Comparison of ENCODE assay signal across 28 mouse cellular contexts in the genomic region with DNA sequence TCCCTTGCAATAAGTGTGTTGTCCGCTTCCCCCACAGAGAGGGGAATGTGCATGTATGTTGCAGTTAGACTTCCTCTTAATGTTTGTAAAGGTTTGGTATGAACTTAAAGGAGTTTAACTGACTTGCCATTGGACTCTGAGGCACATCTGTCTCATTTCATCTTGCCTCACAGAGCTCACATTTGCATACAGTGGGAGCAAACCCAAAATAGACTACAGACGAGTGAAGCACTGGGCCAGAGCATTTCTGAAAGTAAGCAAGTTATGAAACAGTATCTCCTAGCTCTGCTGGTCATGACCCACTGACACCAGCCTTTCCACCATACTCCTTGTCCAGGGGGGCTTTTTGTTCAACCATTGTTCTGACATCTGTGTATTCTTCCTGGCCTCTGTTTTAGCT.
DNase-seq lines count a peak whose midpoint lies in the region; ATAC-seq and TF ChIP-seq lines count a peak whose summit lies in the region.
"Had no signal": no experiment of that assay in that cellular context is flagged by ENCODE, and none has a peak within 500 bp of the region (broad histone marks: within the 10 kb centered on the region; RNA-seq: fewer than 3 reads in every experiment).

No protein-coding gene starts in this region.

- no peak for TF ChIP-seq CTCF in lung, postnatal 0 days (IDR thresholded peaks at IDR 0.05)

- peaks cover 10% of the 10 kb centered on the region for H3K4me1 ChIP-seq in heart, embryonic 15.5 days (replicated peaks)
- H3K4me1 ChIP-seq in lung, postnatal 0 days (ENCODE audit: insufficient read depth, low read depth, low read length), result no peaks in the 10 kb centered on the region
- H3K4me1 ChIP-seq in midbrain, embryonic 15.5 days, result no peaks in the 10 kb centered on the region
- H3K4me1 ChIP-seq: forebrain, embryonic 10.5 days; forebrain, embryonic 15.5 days; hindbrain, embryonic 13.5 days; megakaryocyte, embryonic 14.5 days; midbrain, embryonic 12.5 days; neural tube, embryonic 13.5 days had no signal

- H3K36me3 ChIP-seq in heart, embryonic 15.5 days, result no peaks in the 10 kb centered on the region
- no peaks in the 10 kb centered on the region for H3K36me3 ChIP-seq in lung, postnatal 0 days (ENCODE audit: insufficient read depth, low read length)
- no peaks in the 10 kb centered on the region for H3K36me3 ChIP-seq in midbrain, embryonic 15.5 days (replicated peaks)
- H3K36me3 ChIP-seq: embryonic facial prominence, embryonic 13.5 days; forebrain, embryonic 10.5 days; forebrain, embryonic 15.5 days; G1E; hindbrain, embryonic 13.5 days; midbrain, embryonic 12.5 days; neural tube, embryonic 13.5 days had no signal

- H3K27ac ChIP-seq in heart, embryonic 15.5 days, result 0 out of 2 replicates have a peak overlapping the region, but pooled peaks have one; percentile 4
- H3K27ac ChIP-seq in lung, postnatal 0 days (ENCODE audit: low read length), result no peak overlapping the region
- H3K27ac ChIP-seq in midbrain, embryonic 15.5 days, result no peak overlapping the region
- H3K27ac ChIP-seq: embryonic facial prominence, embryonic 13.5 days; forebrain, embryonic 10.5 days; forebrain, embryonic 15.5 days; hindbrain, embryonic 13.5 days; liver, embryonic 14.5 days; midbrain, embryonic 12.5 days; neural tube, embryonic 13.5 days had no signal

- H3K9ac ChIP-seq in heart, embryonic 15.5 days, result no peak overlapping the region
- no peak overlapping the region for H3K9ac ChIP-seq in lung, postnatal 0 days (replicated peaks; ENCODE audit: low read depth)
- no peak overlapping the region for H3K9ac ChIP-seq in midbrain, embryonic 15.5 days
- H3K9ac ChIP-seq: embryonic facial prominence, embryonic 13.5 days; forebrain, embryonic 15.5 days; hindbrain, embryonic 13.5 days; liver, embryonic 14.5 days; midbrain, embryonic 12.5 days; neural tube, embryonic 13.5 days had no signal

- H3K4me2 ChIP-seq in heart, embryonic 15.5 days, result no peak overlapping the region
- H3K4me2 ChIP-seq in lung, postnatal 0 days (replicated peaks; ENCODE audit: low read depth, low read length), result no peak overlapping the region
- H3K4me2 ChIP-seq in midbrain, embryonic 15.5 days, result no peak overlapping the region
- H3K4me2 ChIP-seq: embryonic facial prominence, embryonic 13.5 days; forebrain, embryonic 15.5 days; hindbrain, embryonic 13.5 days; midbrain, embryonic 12.5 days; neural tube, embryonic 13.5 days had no signal

- no peaks in the 10 kb centered on the region for H3K27me3 ChIP-seq in heart, embryonic 15.5 days
- no peaks in the 10 kb centered on the region for H3K27me3 ChIP-seq in lung, postnatal 0 days (replicated peaks; ENCODE audit: insufficient read depth, low read length)
- H3K27me3 ChIP-seq in midbrain, embryonic 15.5 days (replicated peaks), result no peaks in the 10 kb centered on the region
- H3K27me3 ChIP-seq: embryonic facial prominence, embryonic 13.5 days; forebrain, embryonic 15.5 days; hindbrain, embryonic 13.5 days; megakaryocyte, embryonic 14.5 days; midbrain, embryonic 12.5 days; neural tube, embryonic 13.5 days; Patski had no signal

- peak; percentile 89 for ATAC-seq in frontal cortex, adult (ENCODE audit: low TSS enrichment)
- no peak for ATAC-seq in heart, embryonic 15.5 days (replicated peaks; ENCODE audit: insufficient number of reproducible peaks, insufficient read depth, low FRiP score, low read depth)
- ATAC-seq in lung, postnatal 0 days, result no peak
- ATAC-seq in midbrain, embryonic 15.5 days (replicated peaks), result no peak
- ATAC-seq: forebrain, embryonic 15.5 days; Patski had no signal

- no peak overlapping the region for H3K4me3 ChIP-seq in heart, embryonic 15.5 days
- no peak overlapping the region for H3K4me3 ChIP-seq in lung, postnatal 0 days (ENCODE audit: low read depth, low read length)
- H3K4me3 ChIP-seq in midbrain, embryonic 15.5 days, result no peak overlapping the region
- H3K4me3 ChIP-seq: embryonic facial prominence, embryonic 13.5 days; forebrain, embryonic 10.5 days; forebrain, embryonic 15.5 days; hindbrain, embryonic 13.5 days; midbrain, embryonic 12.5 days; neural tube, embryonic 13.5 days had no signal

- DNase-seq in frontal cortex, postnatal 14 days (ENCODE audit: low spot score in 2 of 2), result no peak
- no peak for DNase-seq in heart, adult 8-10 months (ENCODE audit: low spot score)
- DNase-seq in lung, postnatal 0 days (ENCODE audit: low spot score), result peak; percentile 10
- DNase-seq in lung, postnatal 10 days, result no peak
- peak; percentile 11 for DNase-seq in adipocyte (ENCODE audit: low spot score)
- DNase-seq: adrenal gland, postnatal 25 days; cerebellum, adult 18-20 months; gastrocnemius, postnatal 14 days; heart, postnatal 36 days; kidney, postnatal 14 days; liver; lung, adult 2 months; lung, postnatal 4 days; thymus, adult 18-20 months; thymus, postnatal 25 days had no signal

- TF ChIP-seq EP300 in lung, postnatal 0 days (IDR thresholded peaks at IDR 0.05), result no peak

- 42% methylated on average over 2 of the region's 2 CpGs for WGBS in heart, embryonic 15.5 days
- WGBS in lung, postnatal 0 days, result 44% methylated on average over 2 of the region's 2 CpGs
- WGBS in midbrain, embryonic 15.5 days, result 82% methylated on average over 2 of the region's 2 CpGs

- H3K9me3 ChIP-seq in heart, embryonic 15.5 days (replicated peaks), result no peaks in the 10 kb centered on the region
- H3K9me3 ChIP-seq in lung, postnatal 0 days (ENCODE audit: low read length), result no peaks in the 10 kb centered on the region
- H3K9me3 ChIP-seq in midbrain, embryonic 15.5 days, result no peaks in the 10 kb centered on the region
- H3K9me3 ChIP-seq: forebrain, embryonic 10.5 days; forebrain, embryonic 15.5 days; G1E; hindbrain, embryonic 13.5 days; neural tube, embryonic 13.5 days had no signal

Comparison
In these comparisons a context has a peak if more than half of its experiments do, and no peak if none do; other contexts are left out.
1. DNase-seq: peak in lung, postnatal 0 days (single experiment) and adipocyte (single experiment); none in frontal cortex, postnatal 14 days (0 of 2), heart, adult 8-10 months (single experiment) and lung, postnatal 10 days (single experiment).